Mouse (Mus musculus) kidney, embryonic 15.5 days (tissue): ENCODE results near the gene Gspt1. TPM values are rescaled to one million over a fixed set of nuclear protein-coding genes. Genes with fewer than 3 reads are reported as not detected.

Experiments
- ATAC-seq: fragments of 200-750 bp; cut with Nextera tagmentation; replicated peaks from 2 replicates; pipeline ENCODE4 v1.8.0; 2017; ENCODE audit warnings: moderate TSS enrichment; ENCODE audit not compliant: low FRiP score
- H3K27ac ChIP-seq: fragments of 300-500 bp; sonication (generic); 2 replicates; pipeline ENCODE4 v1.5.1; 2015; ENCODE audit warnings: mild to moderate bottlenecking, inconsistent platforms
- H3K27me3 ChIP-seq: fragments of 300-500 bp; sonication (generic); 2 replicates; pipeline ENCODE4 v1.6.1; 2015; ENCODE audit warnings: inconsistent platforms
- H3K36me3 ChIP-seq: fragments of 300-500 bp; sonication (generic); 2 replicates; pipeline ENCODE4 v1.6.1; 2015; ENCODE audit warnings: inconsistent platforms
- H3K4me1 ChIP-seq: fragments of 300-500 bp; sonication (generic); 2 replicates; pipeline ENCODE4 v1.6.1; 2015; ENCODE audit warnings: inconsistent platforms
- H3K4me2 ChIP-seq: fragments of 300-500 bp; sonication (generic); 2 replicates; pipeline ENCODE4 v1.6.1; 2015; ENCODE audit warnings: moderate library complexity, mild to moderate bottlenecking, inconsistent platforms
- H3K4me3 ChIP-seq: fragments of 300-500 bp; sonication (generic); replicated peaks from 2 replicates; pipeline ENCODE4 v1.5.1; 2015; ENCODE audit warnings: mild to moderate bottlenecking, inconsistent platforms
- H3K9ac ChIP-seq: fragments of 300-500 bp; sonication (generic); 2 replicates; pipeline ENCODE4 v1.6.1; 2015; ENCODE audit warnings: mild to moderate bottlenecking, inconsistent platforms
- H3K9me3 ChIP-seq: fragments of 300-500 bp; sonication (generic); replicated peaks from 2 replicates; pipeline ENCODE4 v1.6.1; 2016; ENCODE audit warnings: inconsistent platforms
- WGBS: fragments of 180-500 bp; shearing (Covaris S2); methylation state at CpG from one replicate; pipeline ENCODE4 v1.1.7; 2015; ENCODE audit warnings: mixed read lengths; 5-methylcytosine and 5-hydroxymethylcytosine counted together
- microRNA counts: library from miRNA; unstranded; fragments of <30 nt; microRNA quantifications from one replicate; lab custom pipeline; 2016
- microRNA-seq: library from miRNA; unstranded; fragments of <30 nt; microRNA quantifications from one replicate; pipeline ENCODE4, GENCODE M21; 2016
- polyA plus RNA-seq: library from polyadenylated mRNA; unstranded; fragments of >200 nt; fragmentation: Nextera tagmentation; extraction: Ambion mirVana; gene quantifications from 2 replicates; pipeline ENCODE4 v1.2.1, GENCODE M21; 2015

The Gspt1 gene
- polyA plus RNA-seq, 1 experiment from 2014 or later: 86.3 TPM

DNA sequence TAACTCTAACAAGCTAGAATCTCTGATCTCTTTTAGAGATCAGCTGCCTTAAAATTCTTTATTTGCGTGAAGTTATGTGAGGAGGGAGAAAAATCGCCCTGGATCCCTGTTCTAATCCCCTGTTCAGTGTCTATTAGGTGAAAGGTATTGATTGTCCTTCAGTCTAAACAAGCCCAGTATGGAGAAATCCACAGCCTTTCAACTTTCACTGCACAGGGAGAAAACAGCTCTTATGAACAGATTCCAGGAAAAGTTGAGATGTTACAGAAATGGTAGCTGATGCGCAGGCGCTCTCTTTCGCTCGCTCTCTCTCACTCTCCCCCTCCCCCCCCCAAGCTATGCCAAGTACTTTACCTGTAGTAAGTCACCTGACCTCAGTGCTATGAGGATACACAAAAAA is 82.4 kb downstream of the Gspt1 start:
- H3K4me2 ChIP-seq: no peak overlapping the region
- peaks cover 13% of the 10 kb centered on the region for H3K4me1 ChIP-seq
- 93% methylated on average over 6 of the region's 6 CpGs for WGBS
- no peaks in the 10 kb centered on the region for H3K9me3 ChIP-seq
- no peak overlapping the region for H3K9ac ChIP-seq
- H3K4me3 ChIP-seq: no peak overlapping the region
- H3K27me3 ChIP-seq: no peaks in the 10 kb centered on the region
- H3K36me3 ChIP-seq: no peaks in the 10 kb centered on the region
- no peak for ATAC-seq
- no peak overlapping the region for H3K27ac ChIP-seq

MicroRNAs within 50 kb of the gene (microRNA counts, 519-probe panel; counts per million panel counts)
- 2,499 counts per million, percentile 44 among the panel's probes with 10 or more counts for microRNA mmu-miR-1945 (lab: Ali Mortazavi, UCI)

Small RNAs within 50 kb of the gene (microRNA-seq; reads per million reads assigned to microRNA genes)
- 3.6 reads per million, percentile 17 among the genes with 10 or more reads in this experiment for gene Mir1945

Other genes starting within 250 kb of the Gspt1 start
- 37.7 and 40.6 TPM in 2 replicates for gene Snn, start 193.4 kb downstream of the Gspt1 start, polyA plus RNA-seq
- gene Litaf, start 188.2 kb downstream of the Gspt1 start, polyA plus RNA-seq: 122 and 123 TPM in 2 replicates
- gene Txndc11, start 119.7 kb downstream of the Gspt1 start, polyA plus RNA-seq: 32.8 and 35.7 TPM in 2 replicates
- 89.4 and 89.9 TPM in 2 replicates for gene Zc3h7a, start 77.9 kb downstream of the Gspt1 start, polyA plus RNA-seq
- 189 and 206 TPM in 2 replicates for gene Rsl1d1, start 51.0 kb downstream of the Gspt1 start, polyA plus RNA-seq
- not detected in 2 replicates for gene Tnfrsf17, start 59.5 kb upstream of the Gspt1 start, polyA plus RNA-seq
- gene Snx29, start 68.6 kb upstream of the Gspt1 start, polyA plus RNA-seq: 17.1 and 19.8 TPM in 2 replicates